Mouse (Mus musculus) small intestine, adult 10 weeks (tissue): ENCODE results near the gene Stfa2l1. TPM values are rescaled to one million over a fixed set of nuclear protein-coding genes. Genes with fewer than 3 reads are reported as not detected.

Source experiments
- polyA plus RNA-seq: library from polyadenylated mRNA; stranded (reverse); fragments of 350-450 nt; fragmentation: Illumina TruSeq; extraction: RNeasy Lipid Tissue Mini Kit (QIAGEN cat#74804); gene quantifications from one replicate; pipeline ENCODE4 v1.2.3, GENCODE M21; 2014; ENCODE audit warnings: low replicate concordance

The Stfa2l1 gene
- not detected for polyA plus RNA-seq

GRCm38 (mm10) chr16:36156402-36156975 is at the start of gene Stfa2l1:
TSS of gene Stfa2l1 (plus strand) at chr16:36156811.

DNA sequence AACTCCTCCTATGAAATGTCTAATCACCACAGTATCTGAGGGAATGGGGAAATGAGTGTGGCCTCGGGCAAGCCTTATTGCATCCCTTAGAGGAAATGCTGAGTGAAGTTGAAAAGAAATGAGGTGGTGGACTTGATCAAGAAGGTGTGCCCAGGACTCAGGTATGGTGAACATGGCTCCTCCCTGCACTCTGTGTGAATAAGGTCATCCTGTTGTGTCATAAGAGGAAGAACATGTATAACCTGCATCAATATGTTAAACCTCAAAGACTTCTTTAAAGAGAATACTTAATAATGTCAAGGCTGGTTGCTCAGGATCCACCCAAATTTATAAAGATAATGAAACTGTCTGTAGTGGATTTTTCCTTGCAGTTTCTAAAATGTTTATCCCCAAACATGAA is 25.5 kb upstream of the Stfa2l1 start, which contains the start of gene Csta1:
TSS of gene Csta1 (minus strand) at position 101 of the 400 bp plus-strand sequence.

DNA sequence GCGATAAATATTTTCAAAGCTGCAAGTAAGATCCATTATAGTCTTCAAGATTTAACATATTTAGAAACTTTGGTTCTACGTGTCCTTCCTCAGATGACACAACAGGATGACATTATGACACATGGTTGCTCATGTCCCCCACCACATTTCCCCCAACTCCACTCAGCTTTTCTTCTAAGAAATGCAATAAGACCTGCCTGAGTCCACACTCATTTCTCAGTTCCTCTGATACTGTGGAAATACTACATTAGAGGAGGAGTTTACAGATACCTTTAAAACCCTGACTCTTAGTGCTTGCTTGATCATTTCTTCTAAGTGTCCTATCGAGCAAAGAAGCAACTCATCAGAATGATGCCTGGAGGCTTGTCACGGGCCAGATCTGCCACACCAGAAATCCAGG is 27.3 kb downstream of the Stfa2l1 start, which contains the start of gene Gm5483:
TSS of gene Gm5483 (plus strand) at position 301 of the 400 bp plus-strand sequence.

DNA sequence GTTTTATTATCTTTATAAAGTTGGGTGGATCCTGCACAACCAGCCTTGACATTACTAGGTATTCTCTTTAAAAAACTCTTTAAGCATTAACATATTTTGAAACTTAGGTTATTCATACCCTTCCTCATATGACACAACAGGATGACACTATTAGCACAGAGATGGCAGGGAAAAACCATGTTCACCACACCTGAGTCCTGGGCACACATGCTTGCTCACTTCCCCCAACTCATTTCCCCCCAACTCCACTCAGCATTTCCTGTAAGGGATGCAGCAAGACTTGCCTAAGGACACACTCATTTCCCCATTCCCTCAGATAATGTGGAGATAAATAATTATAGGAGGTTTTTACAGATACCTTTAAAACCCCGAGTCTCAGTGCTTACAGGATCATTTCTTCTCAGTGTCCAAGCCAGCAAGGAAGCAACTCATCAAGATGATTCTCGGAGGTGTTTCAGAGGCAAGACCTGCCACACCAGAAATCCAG is 53.4 kb downstream of the Stfa2l1 start, which contains the start of gene Gm5416:
TSS of gene Gm5416 (plus strand) at position 437 of the 487 bp plus-strand sequence.

Other genes with a start within 250 kb of the Stfa2l1 start
- gene Parp9, start 218.3 kb upstream of the Stfa2l1 start, polyA plus RNA-seq, result 140 TPM
- 101 TPM for gene Dtx3l, start 217.7 kb upstream of the Stfa2l1 start, polyA plus RNA-seq
- 86.5 TPM for gene Kpna1, start 178.1 kb upstream of the Stfa2l1 start, polyA plus RNA-seq
- 6.1 TPM for gene Wdr5b, start 115.6 kb upstream of the Stfa2l1 start, polyA plus RNA-seq
- 65.7 TPM for gene Fam162a, start 85.2 kb upstream of the Stfa2l1 start, polyA plus RNA-seq
- 234 TPM for gene Ccdc58, start 85.1 kb upstream of the Stfa2l1 start, polyA plus RNA-seq
- gene Csta1, start 25.6 kb upstream of the Stfa2l1 start, polyA plus RNA-seq, result not detected
- gene Gm5483, start 27.4 kb downstream of the Stfa2l1 start, polyA plus RNA-seq, result not detected
- not detected for gene Gm5416, start 53.6 kb downstream of the Stfa2l1 start, polyA plus RNA-seq
- gene 2010005H15Rik, start 64.7 kb downstream of the Stfa2l1 start, polyA plus RNA-seq, result 4.5 TPM
- not detected for gene Stfa1, start 120.1 kb downstream of the Stfa2l1 start, polyA plus RNA-seq
- not detected for gene BC117090, start 177.5 kb downstream of the Stfa2l1 start, polyA plus RNA-seq
- gene BC100530, start 210.9 kb downstream of the Stfa2l1 start, polyA plus RNA-seq, result not detected